In genomic region chr13:97291354-97291753, GRCm38 (mm10) we compare ENCODE assay signal across 12 mouse cellular contexts. TPM values are rescaled to one million over a fixed set of nuclear protein-coding genes. Genes with fewer than 3 reads are reported as not detected.
DNase-seq lines count a peak whose midpoint lies in the region; ATAC-seq lines count a peak whose summit lies in the region.
"Had no signal": no experiment of that assay in that cellular context is flagged by ENCODE, and none has a peak within 500 bp of the region (broad histone marks: within the 10 kb centered on the region; RNA-seq: fewer than 3 reads in every experiment).

No protein-coding gene starts in this region.

- no peaks in the 10 kb centered on the region; the same call in 1 of the 2 replicates for H3K4me1 ChIP-seq in embryonic facial prominence, embryonic 12.5 days
- peaks cover 12% of the 10 kb centered on the region for H3K4me1 ChIP-seq in hindbrain, embryonic 16.5 days (ENCODE audit: control insufficient read depth, insufficient read depth, low read depth, low read length)
- peaks cover 14% of the 10 kb centered on the region for H3K4me1 ChIP-seq in neural tube, embryonic 11.5 days (ENCODE audit: control insufficient read depth, insufficient read depth, low read length)

- H3K36me3 ChIP-seq in embryonic facial prominence, embryonic 12.5 days, result no peaks in the 10 kb centered on the region
- H3K36me3 ChIP-seq in hindbrain, embryonic 16.5 days (ENCODE audit: control insufficient read depth, insufficient read depth, low read length), result no peaks in the 10 kb centered on the region
- no peaks in the 10 kb centered on the region for H3K36me3 ChIP-seq in neural tube, embryonic 11.5 days (ENCODE audit: control insufficient read depth, insufficient read depth, low read length)
- H3K36me3 ChIP-seq: G1E had no signal

- peak; percentile 44 for DNase-seq in left cerebral cortex, postnatal 4 days
- no peak for DNase-seq in left cerebral cortex, postnatal 36 days (ENCODE audit: low spot score in 2 of 2)
- no peak for DNase-seq in neural tube, embryonic 11.5 days (ENCODE audit: low spot score)
- DNase-seq in adrenal gland, postnatal 10 days, result no peak
- no peak for DNase-seq in lung, postnatal 10 days
- DNase-seq in gastrocnemius, postnatal 25 days, result no peak
- DNase-seq: adrenal gland, postnatal 25 days; heart, postnatal 10 days; lung, adult 2 months had no signal

- H3K9ac ChIP-seq in embryonic facial prominence, embryonic 12.5 days, result no peak overlapping the region
- no peak overlapping the region for H3K9ac ChIP-seq in hindbrain, embryonic 16.5 days (ENCODE audit: low read depth, low read length)
- H3K9ac ChIP-seq in neural tube, embryonic 11.5 days (ENCODE audit: low read length), result no peak overlapping the region

- peak; percentile 52; the same call in 1 of the 2 replicates for ATAC-seq in embryonic facial prominence, embryonic 12.5 days (ENCODE audit: insufficient number of reproducible peaks, insufficient read depth, low FRiP score, low TSS enrichment)
- peak; percentile 47 for ATAC-seq in hindbrain, embryonic 16.5 days
- ATAC-seq in neural tube, embryonic 11.5 days (ENCODE audit: insufficient read depth, low FRiP score, low TSS enrichment), result 0 out of 2 replicates have a peak, but pooled peaks have one; percentile 41

- H3K4me2 ChIP-seq in embryonic facial prominence, embryonic 12.5 days (replicated peaks), result no peak overlapping the region
- H3K4me2 ChIP-seq in hindbrain, embryonic 16.5 days (ENCODE audit: low read length), result no peak overlapping the region
- no peak overlapping the region for H3K4me2 ChIP-seq in neural tube, embryonic 11.5 days (ENCODE audit: low read depth)

- H3K4me3 ChIP-seq in embryonic facial prominence, embryonic 12.5 days, result no peak overlapping the region
- H3K4me3 ChIP-seq in hindbrain, embryonic 16.5 days (ENCODE audit: low read length), result no peak overlapping the region
- no peak overlapping the region for H3K4me3 ChIP-seq in neural tube, embryonic 11.5 days (ENCODE audit: low read depth, low read length)

- H3K27ac ChIP-seq in embryonic facial prominence, embryonic 12.5 days, result no peak overlapping the region
- no peak overlapping the region for H3K27ac ChIP-seq in hindbrain, embryonic 16.5 days (ENCODE audit: low read depth, low read length)
- H3K27ac ChIP-seq in neural tube, embryonic 11.5 days (ENCODE audit: low read depth, low read length), result peak overlapping the region; percentile 80

- no peaks in the 10 kb centered on the region for H3K9me3 ChIP-seq in embryonic facial prominence, embryonic 12.5 days
- H3K9me3 ChIP-seq in hindbrain, embryonic 16.5 days (ENCODE audit: control insufficient read depth, low read length), result no peaks in the 10 kb centered on the region
- no peaks in the 10 kb centered on the region for H3K9me3 ChIP-seq in neural tube, embryonic 11.5 days (ENCODE audit: control insufficient read depth, low read length)
- H3K9me3 ChIP-seq: G1E had no signal

- peaks cover 6% of the 10 kb centered on the region; the same call in 1 of the 2 replicates for H3K27me3 ChIP-seq in embryonic facial prominence, embryonic 12.5 days
- H3K27me3 ChIP-seq in hindbrain, embryonic 16.5 days (replicated peaks; ENCODE audit: control insufficient read depth, insufficient read depth, low read length), result no peaks in the 10 kb centered on the region
- H3K27me3 ChIP-seq in neural tube, embryonic 11.5 days (ENCODE audit: control insufficient read depth, insufficient read depth, low read length), result no peaks in the 10 kb centered on the region

- WGBS in embryonic facial prominence, embryonic 12.5 days, result 76% methylated on average over 17 of the region's 17 CpGs
- 71% methylated on average over 17 of the region's 17 CpGs for WGBS in hindbrain, embryonic 16.5 days
- WGBS in neural tube, embryonic 11.5 days, result 78% methylated on average over 17 of the region's 17 CpGs

- intact Hi-C loops in left cerebral cortex, postnatal 4 days (cut with DNase I), result no loop called here
- intact Hi-C loops in left cerebral cortex, postnatal 36 days (cut with DNase I), result no loop called here

RNA-seq across cellular contexts. Expression of gene Enc1, which starts 50.4 kb away (rescaled TPM):
- total RNA-seq in left cerebral cortex, postnatal 4 days (2021), result 100 to 1,000 TPM; 740 to 833 TPM
- total RNA-seq in left cerebral cortex, postnatal 36 days (2021), result 100 to 1,000 TPM; 570 to 627 TPM
- 7.8 and 8.0 TPM in 2 replicates for polyA plus RNA-seq in embryonic facial prominence, embryonic 12.5 days (2016; fragmentation: Nextera tagmentation; extraction: Ambion mirVana)
- 66.3 and 67.6 TPM in 2 replicates for polyA plus RNA-seq in hindbrain, embryonic 16.5 days (2015; fragmentation: Nextera tagmentation; extraction: Ambion mirVana)
- 23.6 and 24.3 TPM in 2 replicates for polyA plus RNA-seq in neural tube, embryonic 11.5 days (2014; fragmentation: Nextera tagmentation; extraction: Ambion mirVana)
- total RNA-seq in adrenal gland, postnatal 10 days (2021), result 10 to 100 TPM; 19.6 to 20.3 TPM
- 1 to 10 TPM; 1.6 to 1.8 TPM for total RNA-seq in gastrocnemius, postnatal 25 days (2021)

Comparison
In these comparisons a context has a peak if more than half of its experiments do, and no peak if none do; other contexts are left out.
1. RNA of gene Enc1, which starts 50.4 kb away (total RNA-seq): 740 to 833 TPM in left cerebral cortex, postnatal 4 days and 570 to 627 TPM in left cerebral cortex, postnatal 36 days; 19.6 to 20.3 TPM in adrenal gland, postnatal 10 days and 1.6 to 1.8 TPM in gastrocnemius, postnatal 25 days; every median in the first group is over 10 times any median in the second.
2. Peak in every context shown above with its lines, with median percentiles within 50 percentile points of each other: ATAC-seq.